Mouse (Mus musculus) ES-Bruce4 (cell line): ENCODE results near the gene Tuba1a. TPM values are rescaled to one million over a fixed set of nuclear protein-coding genes. Genes with fewer than 3 reads are reported as not detected.

Experiments
- H3K27ac ChIP-seq: 2 replicates; pipeline ENCODE4 v1.5.1; 2012; ENCODE audit warnings: low read length, inconsistent platforms; ENCODE audit not compliant: insufficient read depth
- H3K27me3 ChIP-seq: 2 replicates; pipeline ENCODE4 v1.6.1; 2012; ENCODE audit warnings: mild to moderate bottlenecking, low read length, inconsistent platforms; ENCODE audit not compliant: control insufficient read depth, poor library complexity, insufficient read depth, severe bottlenecking
- H3K36me3 ChIP-seq: 2 replicates; pipeline ENCODE4 v1.6.1; 2012; ENCODE audit warnings: inconsistent platforms, mild to moderate bottlenecking, low read length, moderate library complexity; ENCODE audit not compliant: control insufficient read depth, poor library complexity, insufficient read depth, severe bottlenecking
- H3K4me1 ChIP-seq: one replicate; pipeline ENCODE4 v1.8.1; 2011; ENCODE audit warnings: low read length; ENCODE audit not compliant: control insufficient read depth, insufficient read depth
- H3K4me3 ChIP-seq: 2 replicates; pipeline ENCODE4 v1.5.1; 2011; ENCODE audit warnings: low read depth, mild to moderate bottlenecking, low read length
- H3K9ac ChIP-seq: 2 replicates; pipeline ENCODE4 v1.6.1; 2012; ENCODE audit warnings: low read depth, mild to moderate bottlenecking, inconsistent platforms; ENCODE audit not compliant: poor library complexity, severe bottlenecking
- H3K9me3 ChIP-seq: replicated peaks from 2 replicates; pipeline ENCODE4 v1.6.1; 2012; ENCODE audit warnings: mild to moderate bottlenecking, low read length, inconsistent platforms; ENCODE audit not compliant: control insufficient read depth, poor library complexity, insufficient read depth, severe bottlenecking
- CTCF ChIP-seq: IDR thresholded peaks from one replicate; pipeline ENCODE4 v1.8.1; 2011; ENCODE audit warnings: low read depth, low read length
- EP300 ChIP-seq: IDR thresholded peaks from 2 replicates; pipeline ENCODE4 v1.6.1; 2011; ENCODE audit warnings: low read depth, low read length; ENCODE audit not compliant: insufficient read depth
- POLR2A ChIP-seq: IDR thresholded peaks from one replicate; pipeline ENCODE4 v1.8.1; 2011; ENCODE audit warnings: low read length; ENCODE audit not compliant: insufficient read depth
- polyA plus RNA-seq: library from polyadenylated mRNA; stranded (reverse); fragments of >200 nt; gene quantifications from 2 replicates; pipeline ENCODE4 v1.2.4, GENCODE M21; 2011; ENCODE audit warnings: low read depth; ENCODE audit not compliant: missing spikeins, insufficient read depth, insufficient read length

Gene Tuba1a
- polyA plus RNA-seq, 1 experiment: 700 TPM

DNA sequence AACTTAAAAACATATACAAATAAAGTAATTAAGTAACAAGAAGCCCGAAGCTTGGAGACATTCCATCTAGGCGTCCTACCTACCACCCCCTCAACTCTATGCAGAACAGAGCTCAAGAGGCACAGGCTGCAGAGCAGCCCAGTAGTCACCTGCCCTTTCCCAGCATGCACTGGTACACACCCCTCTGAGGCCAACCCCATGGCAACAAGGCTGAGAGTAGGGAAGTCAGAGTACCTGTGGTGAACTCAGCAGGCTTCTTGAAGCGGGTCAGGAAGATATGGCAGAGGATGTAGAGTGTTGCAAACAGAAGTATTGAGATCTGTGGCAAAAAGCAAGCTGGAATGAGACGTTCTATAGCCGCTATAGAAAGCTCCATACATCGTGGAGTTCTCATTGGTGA lies 38.6 kb downstream of the Tuba1a start:
- peaks cover 3% of the 10 kb centered on the region for H3K4me1 ChIP-seq
- no peak for TF ChIP-seq EP300
- no peak for TF ChIP-seq CTCF
- TF ChIP-seq POLR2A: no peak
- H3K27ac ChIP-seq: no peak overlapping the region
- H3K9ac ChIP-seq: no peak overlapping the region
- H3K36me3 ChIP-seq: peaks cover 2% of the 10 kb centered on the region; the same call in 1 of the 2 replicates
- no peak overlapping the region for H3K4me3 ChIP-seq
- no peaks in the 10 kb centered on the region for H3K27me3 ChIP-seq
- no peaks in the 10 kb centered on the region for H3K9me3 ChIP-seq

DNA sequence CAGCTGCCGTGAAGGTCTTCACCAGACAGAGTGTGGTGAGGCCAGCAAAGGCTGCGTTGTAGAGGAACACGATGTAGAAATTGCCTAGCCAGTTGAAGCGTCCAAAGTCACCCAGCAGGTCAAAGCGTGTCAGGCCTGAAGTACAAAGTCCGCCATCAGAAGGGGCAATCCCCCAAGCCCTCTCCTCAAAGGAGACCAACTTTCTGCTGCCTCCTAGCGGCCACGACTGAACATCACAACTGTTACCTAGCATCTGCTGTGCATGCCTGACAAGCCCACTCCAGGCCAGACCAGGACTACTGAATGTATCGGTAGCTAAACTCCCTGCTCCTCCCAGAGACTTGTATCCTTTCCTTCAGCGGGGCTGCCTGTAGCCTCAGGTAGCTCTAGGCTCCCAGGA lies 48.8 kb downstream of the Tuba1a start:
- no peaks in the 10 kb centered on the region for H3K9me3 ChIP-seq
- no peaks in the 10 kb centered on the region for H3K27me3 ChIP-seq
- no peak overlapping the region for H3K9ac ChIP-seq
- peak; percentile 91 for TF ChIP-seq CTCF
- TF ChIP-seq EP300: no peak
- no peak for TF ChIP-seq POLR2A
- peaks cover 3% of the 10 kb centered on the region for H3K36me3 ChIP-seq
- H3K4me1 ChIP-seq: no peaks in the 10 kb centered on the region
- no peak overlapping the region for H3K4me3 ChIP-seq
- H3K27ac ChIP-seq: no peak overlapping the region

GRCm38 (mm10) chr15:98902600-98902999 lies 50.9 kb downstream of the Tuba1a start:
- Histone ChIP-seq H3K9ac (no peak overlapping the region), H3K4me3 (no peak overlapping the region), H3K27ac (no peak overlapping the region), H3K36me3 (peaks cover 3% of the 10 kb centered on the region), H3K27me3 (peaks cover 2% of the 10 kb centered on the region; the same call in 1 of the 2 replicates), H3K4me1 (no peaks in the 10 kb centered on the region), H3K9me3 (no peaks in the 10 kb centered on the region)
- TF ChIP-seq CTCF (no peak), POLR2A (no peak), EP300 (no peak)

DNA sequence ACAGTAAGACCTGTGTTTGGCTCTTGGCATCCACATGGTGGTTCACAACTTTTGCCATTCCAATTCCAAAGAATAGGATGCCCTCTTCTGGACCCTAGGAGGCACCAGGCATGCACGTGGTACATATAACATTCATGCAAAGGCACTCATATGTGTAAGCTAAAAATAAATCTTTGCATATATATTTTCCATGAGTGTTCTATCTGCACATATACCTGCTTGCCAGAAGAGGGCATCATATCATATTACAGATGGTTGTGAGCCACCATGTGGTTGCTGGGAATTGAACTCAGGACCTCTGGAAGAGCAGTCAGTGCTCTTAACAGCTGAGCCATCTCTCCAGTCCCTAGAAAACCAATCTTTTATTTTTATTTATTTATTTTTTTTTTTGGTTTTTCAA lies 52.0 kb downstream of the Tuba1a start:
- Histone ChIP-seq H3K27me3 (peaks cover 2% of the 10 kb centered on the region; the same call in 1 of the 2 replicates), H3K27ac (no peak overlapping the region), H3K9ac (no peak overlapping the region), H3K4me3 (no peak overlapping the region), H3K4me1 (no peaks in the 10 kb centered on the region), H3K36me3 (no peaks in the 10 kb centered on the region; the same call in 1 of the 2 replicates), H3K9me3 (no peaks in the 10 kb centered on the region)
- TF ChIP-seq EP300 (no peak), CTCF (no peak), POLR2A (no peak)

Other genes with a start within 250 kb of the Tuba1a start
- 0.85 TPM in 1 of 2 replicates, not detected in the other for gene Ccdc65, start 245.5 kb downstream of the Tuba1a start, polyA plus RNA-seq
- gene Fkbp11, start 225.5 kb downstream of the Tuba1a start, polyA plus RNA-seq: 28.2 and 30.0 TPM in 2 replicates
- gene Arf3, start 190.5 kb downstream of the Tuba1a start, polyA plus RNA-seq: 58.4 and 59.3 TPM in 2 replicates
- 1.7 and 1.8 TPM in 2 replicates for gene Wnt10b, start 175.6 kb downstream of the Tuba1a start, polyA plus RNA-seq
- not detected in 2 replicates for gene Wnt1, start 163.8 kb downstream of the Tuba1a start, polyA plus RNA-seq
- gene Ddn, start 144.2 kb downstream of the Tuba1a start, polyA plus RNA-seq: not detected in 2 replicates
- 51.0 and 61.0 TPM in 2 replicates for gene Prkag1, start 122.2 kb downstream of the Tuba1a start, polyA plus RNA-seq
- gene Kmt2d, start 82.5 kb downstream of the Tuba1a start, polyA plus RNA-seq: 51.9 and 62.2 TPM in 2 replicates
- 40.3 and 41.9 TPM in 2 replicates for gene Rhebl1, start 59.2 kb downstream of the Tuba1a start, polyA plus RNA-seq
- gene Dhh, start 55.2 kb downstream of the Tuba1a start, polyA plus RNA-seq: 0.40 and 0.78 TPM in 2 replicates
- 30.9 and 33.4 TPM in 2 replicates for gene Lmbr1l, start 35.5 kb downstream of the Tuba1a start, polyA plus RNA-seq
- 3,464 and 4,107 TPM in 2 replicates for gene Tuba1b, start 19.1 kb downstream of the Tuba1a start, polyA plus RNA-seq
- not detected in 2 replicates for gene Gm49450, start 152 bp downstream of the Tuba1a start, polyA plus RNA-seq
- gene Tuba1c, start 76.2 kb upstream of the Tuba1a start, polyA plus RNA-seq: 407 and 426 TPM in 2 replicates
- gene Prph, start 101.5 kb upstream of the Tuba1a start, polyA plus RNA-seq: 8.0 and 11.5 TPM in 2 replicates
- gene Troap, start 120.9 kb upstream of the Tuba1a start, polyA plus RNA-seq: 43.3 and 46.5 TPM in 2 replicates
- 0.96 TPM in 1 of 2 replicates, not detected in the other for gene C1ql4, start 134.1 kb upstream of the Tuba1a start, polyA plus RNA-seq
- 5.0 and 5.4 TPM in 2 replicates for gene Dnajc22, start 139.5 kb upstream of the Tuba1a start, polyA plus RNA-seq
- 60.7 and 65.1 TPM in 2 replicates for gene Spats2, start 172.2 kb upstream of the Tuba1a start, polyA plus RNA-seq